Mouse (Mus musculus) C2C12 (cell line): ENCODE measurements at regions not wholly inside any gene's neighbourhood (a gene's known extent, or its start where the extent isn't known, plus 50 kb on each side); places are given as distances from the start of the nearest gene placed in this dataset.

Source experiments
- H3K27me3 ChIP-seq: one replicate; pipeline ENCODE4 v1.6.1; 2011; ENCODE audit not compliant: control insufficient read depth, insufficient read depth, insufficient read length
- H3K36me3 ChIP-seq: one replicate; pipeline ENCODE4 v1.6.1; 2011; ENCODE audit not compliant: control insufficient read depth, insufficient read depth
- H3K4me3 ChIP-seq: one replicate; pipeline ENCODE4 v1.5.1; 2011; ENCODE audit warnings: mild to moderate bottlenecking, control low read depth; ENCODE audit not compliant: poor library complexity, insufficient read depth, severe bottlenecking
- H3K79me2 ChIP-seq: one replicate; pipeline ENCODE4 v1.6.1; 2011; ENCODE audit not compliant: control insufficient read depth, insufficient read depth
- H3K79me3 ChIP-seq: one replicate; pipeline ENCODE4 v1.6.1; 2011; ENCODE audit warnings: low read depth, control low read depth
- H3ac ChIP-seq: one replicate; pipeline ENCODE3; 2011; ENCODE audit warnings: low read depth; ENCODE audit not compliant: control insufficient read depth, insufficient read length
- CEBPB ChIP-seq: IDR thresholded peaks from one replicate; pipeline ENCODE4 v1.6.1; 2011; ENCODE audit warnings: low read depth, mild to moderate bottlenecking, control low read depth, moderate library complexity
- CTCF ChIP-seq: IDR thresholded peaks from one replicate; pipeline ENCODE4 v1.5.1; 2011; ENCODE audit not compliant: control insufficient read depth, insufficient read depth, insufficient read length
- FOSL1 ChIP-seq: IDR thresholded peaks from one replicate; pipeline ENCODE4 v1.8.0; 2011; ENCODE audit warnings: mild to moderate bottlenecking, low read length; ENCODE audit not compliant: poor library complexity, insufficient read depth, severe bottlenecking
- MAX ChIP-seq: IDR thresholded peaks from one replicate; pipeline ENCODE4 v1.6.1; 2011; ENCODE audit warnings: mild to moderate bottlenecking, control low read depth
- MYOD1 ChIP-seq: IDR thresholded peaks from one replicate; pipeline ENCODE4 v1.6.1; 2011; ENCODE audit warnings: low read depth; ENCODE audit not compliant: control insufficient read depth, insufficient read length
- MYOG ChIP-seq: IDR thresholded peaks from one replicate; pipeline ENCODE4 v1.6.1; 2011; ENCODE audit not compliant: control insufficient read depth, insufficient read length; ENCODE audit errors: extremely low read depth
- USF1 ChIP-seq: IDR thresholded peaks from one replicate; pipeline ENCODE4 v1.6.1; 2011; ENCODE audit warnings: low read depth, mild to moderate bottlenecking, control low read depth, moderate library complexity

GRCm38 (mm10) chr10:43695470-43695869, 117.4 kb downstream of the Cd24a start:
- no peak overlapping the region for H3ac ChIP-seq
- H3K4me3 ChIP-seq, result no peak overlapping the region
- no peaks in the 10 kb centered on the region for H3K79me3 ChIP-seq
- TF ChIP-seq MAX (no peak), FOSL1 (no peak), MYOG (no peak), MYOD1 (no peak), CEBPB (no peak)
- no peaks in the 10 kb centered on the region for H3K79me2 ChIP-seq
- H3K27me3 ChIP-seq, result no peaks in the 10 kb centered on the region
- no peaks in the 10 kb centered on the region for H3K36me3 ChIP-seq

- Histone ChIP-seq H3K79me2 (no peaks in the 10 kb centered on the region), H3K79me3 (no peaks in the 10 kb centered on the region), H3K36me3 (no peaks in the 10 kb centered on the region), H3ac (no peak overlapping the region), H3K4me3 (no peak overlapping the region), H3K27me3 (peaks cover 7% of the 10 kb centered on the region)
- TF ChIP-seq USF1 (no peak), MYOG (no peak), MYOD1 (no peak), FOSL1 (no peak), MAX (no peak), CTCF (no peak)
Measured at GRCm38 (mm10) chr10:43697917-43698316, 119.8 kb downstream of the Cd24a start.

GRCm38 (mm10) chr10:43700371-43701289, 122.5 kb downstream of the Cd24a start:
- Histone ChIP-seq H3K79me3 (no peaks in the 10 kb centered on the region), H3K4me3 (no peak overlapping the region), H3K27me3 (peaks cover 11% of the 10 kb centered on the region), H3K36me3 (no peaks in the 10 kb centered on the region), H3ac (no peak overlapping the region), H3K79me2 (no peaks in the 10 kb centered on the region)
- no peak for TF ChIP-seq FOSL1
- no peak for TF ChIP-seq MAX
- TF ChIP-seq CTCF, result no peak
- no peak for TF ChIP-seq MYOD1
- TF ChIP-seq CEBPB, result no peak
- no peak for TF ChIP-seq USF1
- TF ChIP-seq MYOG, result no peak

- peaks cover 26% of the 10 kb centered on the region for H3K27me3 ChIP-seq
- no peak for TF ChIP-seq FOSL1
- TF ChIP-seq CEBPB, result no peak
- TF ChIP-seq MYOG, result no peak
- TF ChIP-seq MYOD1, result no peak
- TF ChIP-seq MAX, result no peak
- TF ChIP-seq USF1, result no peak
- no peak for TF ChIP-seq CTCF
- H3K36me3 ChIP-seq, result no peaks in the 10 kb centered on the region
- no peak overlapping the region for H3K4me3 ChIP-seq
- no peaks in the 10 kb centered on the region for H3K79me3 ChIP-seq
- no peak overlapping the region for H3ac ChIP-seq
- H3K79me2 ChIP-seq, result no peaks in the 10 kb centered on the region
Measured at GRCm38 (mm10) chr10:43702895-43703294, 124.8 kb downstream of the Cd24a start.

- no peak overlapping the region for H3ac ChIP-seq
- no peaks in the 10 kb centered on the region for H3K79me2 ChIP-seq
- H3K36me3 ChIP-seq, result no peaks in the 10 kb centered on the region
- TF ChIP-seq MYOG (no peak), CEBPB (no peak), USF1 (no peak), MYOD1 (no peak), CTCF (no peak), MAX (no peak), FOSL1 (no peak)
- H3K79me3 ChIP-seq, result no peaks in the 10 kb centered on the region
- no peak overlapping the region for H3K4me3 ChIP-seq
- peaks cover 25% of the 10 kb centered on the region for H3K27me3 ChIP-seq
Measured at GRCm38 (mm10) chr10:43706001-43706988, 128.2 kb downstream of the Cd24a start.
